Mouse (Mus musculus): ENCODE measurements around the gene Rab11fip4.

GRCm38 (mm10) chr11:79673717-79674116, 82.7 kb downstream of the Rab11fip4 start:
- TF ChIP-seq CTCF (IDR thresholded peaks at IDR 0.05; ENCODE audit: control insufficient read depth, insufficient read depth, low read length) (no peak), POLR2A (IDR thresholded peaks at IDR 0.05; ENCODE audit: borderline replicate concordance, control insufficient read depth, low read depth, low read length) (no peak)
